Mouse (Mus musculus): ENCODE results near the gene Scrt2.

Gene Scrt2

GRCm38 (mm10) chr2:152143279-152144157 lies 62.2 kb downstream of the Scrt2 start, which contains the start of gene Tcf15:
Gene Tcf15 (plus strand): TSS chr2:152143561.
- DNase-seq (ENCODE audit: low spot score), result no peak

DNA sequence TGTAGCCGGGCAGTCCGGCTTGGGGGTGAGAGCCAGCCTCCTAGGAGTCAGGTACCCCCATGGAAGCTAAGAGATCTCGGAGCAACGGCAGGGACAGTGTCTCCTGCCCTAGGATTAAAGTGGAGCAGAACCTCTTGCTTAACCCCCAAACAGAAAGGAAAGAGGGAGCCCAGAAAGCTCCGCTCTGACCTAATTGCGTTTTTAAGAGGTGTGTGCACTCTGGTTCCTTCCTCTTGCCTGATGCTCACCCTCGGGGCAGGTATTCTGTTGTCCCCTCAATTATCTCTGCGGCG lies 62.8 kb downstream of the Scrt2 start:
- no peak for DNase-seq (ENCODE audit: low spot score)

- no peak for DNase-seq (ENCODE audit: low spot score)
Measured at GRCm38 (mm10) chr2:152144501-152144900, 63.2 kb downstream of the Scrt2 start.

Data from MN1 (cell line).